Mouse (Mus musculus) retina, postnatal 7 days (tissue): ENCODE measurements around the gene Sap30.
"Not testable (repeated sequence)": the region's sequence is repeated elsewhere in the genome, so short reads cannot be mapped to it uniquely, and the experiment has no call there.

Experiments
- DNase-seq: peaks from one replicate; pipeline ENCODE4 v3.0.0-alpha.2; 2012; ENCODE audit warnings: low read depth, low spot score

The Sap30 gene

GRCm38 (mm10) chr8:57498494-57498846, 10.8 kb upstream of the Sap30 start:
- no peak for DNase-seq

GRCm38 (mm10) chr8:57491873-57492272, 4.2 kb upstream of the Sap30 start:
- no peak for DNase-seq

- no peak for DNase-seq
Measured at GRCm38 (mm10) chr8:57489896-57490295, 2.2 kb upstream of the Sap30 start.

- no peak for DNase-seq
Measured at GRCm38 (mm10) chr8:57489366-57489765, 1.7 kb upstream of the Sap30 start.

GRCm38 (mm10) chr8:57488312-57488765, 679 bp upstream of the Sap30 start:
- peak; percentile 21 for DNase-seq

GRCm38 (mm10) chr8:57486491-57487440, 894 bp downstream of the Sap30 start:
- DNase-seq = peak; percentile 17

GRCm38 (mm10) chr8:57480606-57481005, 7.1 kb downstream of the Sap30 start:
- DNase-seq = no peak

GRCm38 (mm10) chr8:57479700-57480099, 8.0 kb downstream of the Sap30 start:
- no peak for DNase-seq

- no peak for DNase-seq
Measured at GRCm38 (mm10) chr8:57478406-57478805, 9.3 kb downstream of the Sap30 start.

GRCm38 (mm10) chr8:57473751-57474150, 13.9 kb downstream of the Sap30 start:
- DNase-seq = no peak

GRCm38 (mm10) chr8:57470863-57471262, 16.8 kb downstream of the Sap30 start:
- DNase-seq = no peak

- DNase-seq = peak; percentile 23
Measured at GRCm38 (mm10) chr8:57468624-57469023, 19.0 kb downstream of the Sap30 start.

- DNase-seq = no peak
Measured at GRCm38 (mm10) chr8:57463757-57464156, 23.9 kb downstream of the Sap30 start.

GRCm38 (mm10) chr8:57462839-57463238, 24.8 kb downstream of the Sap30 start:
- no peak for DNase-seq

GRCm38 (mm10) chr8:57457942-57458341, 29.7 kb downstream of the Sap30 start:
- DNase-seq = no peak

- no peak for DNase-seq
Measured at GRCm38 (mm10) chr8:57457152-57457551, 30.5 kb downstream of the Sap30 start.

- no peak for DNase-seq
Measured at GRCm38 (mm10) chr8:57455765-57456164, 31.9 kb downstream of the Sap30 start, which contains the start of gene Scrg1. TSS of gene Scrg1 (plus strand) at chr8:57455923.

- no peak for DNase-seq
Measured at GRCm38 (mm10) chr8:57453361-57453760, 34.3 kb downstream of the Sap30 start.

- DNase-seq = no peak
Measured at GRCm38 (mm10) chr8:57451896-57452295, 35.8 kb downstream of the Sap30 start.

GRCm38 (mm10) chr8:57450726-57451125, 36.9 kb downstream of the Sap30 start:
- DNase-seq = no peak

- DNase-seq = not testable (repeated sequence)
Measured at GRCm38 (mm10) chr8:57445901-57446300, 41.8 kb downstream of the Sap30 start.

GRCm38 (mm10) chr8:57443289-57443688, 44.4 kb downstream of the Sap30 start:
- no peak for DNase-seq

GRCm38 (mm10) chr8:57441556-57441955, 46.1 kb downstream of the Sap30 start:
- no peak for DNase-seq
